Mouse (Mus musculus) cerebellum, adult 2 months (tissue): ENCODE results near the gene BC067074.

ENCODE experiments used
- CTCF ChIP-seq: fragments of 200-500 bp; IDR thresholded peaks from 2 replicates; pipeline ENCODE4 v1.5.1; 2011; ENCODE audit warnings: low read depth, mild to moderate bottlenecking, control low read depth, low read length, moderate library complexity, borderline replicate concordance; ENCODE audit not compliant: insufficient read depth
- POLR2A ChIP-seq: fragments of 200-500 bp; IDR thresholded peaks from 2 replicates; pipeline ENCODE4 v1.6.1; 2011; ENCODE audit warnings: low read length, control low read depth, borderline replicate concordance; ENCODE audit not compliant: insufficient read depth

DNA sequence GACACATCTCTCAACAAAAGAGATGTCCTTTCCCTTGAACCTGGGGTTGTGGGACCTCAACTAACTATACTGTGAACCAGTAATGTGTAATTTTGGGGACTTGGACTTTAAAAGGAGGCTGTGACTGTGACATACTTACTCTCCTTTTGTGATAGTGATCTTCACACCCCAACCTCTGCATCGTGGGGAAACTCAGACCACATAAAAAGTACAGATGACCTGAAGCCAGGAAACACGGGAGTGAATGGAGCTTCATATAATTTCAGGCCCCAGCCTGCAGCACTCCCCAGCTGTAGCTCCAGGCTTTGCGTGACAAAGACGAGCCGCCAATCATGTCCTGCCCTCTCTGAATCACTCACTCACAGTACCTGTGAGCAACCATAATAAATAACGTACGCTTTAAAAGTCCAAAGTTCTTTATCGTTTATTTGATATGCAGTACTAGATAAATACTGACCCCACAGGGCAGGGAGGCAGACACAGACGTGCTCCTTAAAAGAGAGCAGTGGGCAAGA, 104.1 kb downstream of the BC067074 start:
- no peak for TF ChIP-seq POLR2A
- TF ChIP-seq CTCF = no peak
